Mouse (Mus musculus) small intestine, adult 2 months (tissue): ENCODE measurements around the gene Nkx1-2.

Source experiments
- CTCF ChIP-seq: fragments of 200-500 bp; IDR thresholded peaks from 2 replicates; pipeline ENCODE4 v1.5.1; 2012; ENCODE audit warnings: low read depth, mild to moderate bottlenecking, control low read depth, inconsistent platforms, low read length, moderate library complexity, mixed read lengths; ENCODE audit not compliant: insufficient replicate concordance, insufficient read length; ENCODE audit errors: extremely low read depth
- POLR2A ChIP-seq: fragments of 200-500 bp; IDR thresholded peaks from 2 replicates; pipeline ENCODE4 v1.6.1; 2012; ENCODE audit warnings: low read depth, mild to moderate bottlenecking, control low read depth, inconsistent platforms, low read length, moderate library complexity

- no peak for TF ChIP-seq CTCF
- TF ChIP-seq POLR2A: no peak
Measured at GRCm38 (mm10) chr7:132559138-132559766, 40.2 kb downstream of the Nkx1-2 start.
